Mouse (Mus musculus) frontal cortex, postnatal 25 days (tissue): ENCODE results near the gene Col10a1.
"Not testable (repeated sequence)": the region's sequence is repeated elsewhere in the genome, so short reads cannot be mapped to it uniquely, and the experiment has no call there.

Source experiments
- DNase-seq, 2 experiments: peaks; one replicate each; pipeline ENCODE4 v3.0.0; 2022; ENCODE audit warnings: low spot score in 2 of 2

Col10a1 gene

DNA sequence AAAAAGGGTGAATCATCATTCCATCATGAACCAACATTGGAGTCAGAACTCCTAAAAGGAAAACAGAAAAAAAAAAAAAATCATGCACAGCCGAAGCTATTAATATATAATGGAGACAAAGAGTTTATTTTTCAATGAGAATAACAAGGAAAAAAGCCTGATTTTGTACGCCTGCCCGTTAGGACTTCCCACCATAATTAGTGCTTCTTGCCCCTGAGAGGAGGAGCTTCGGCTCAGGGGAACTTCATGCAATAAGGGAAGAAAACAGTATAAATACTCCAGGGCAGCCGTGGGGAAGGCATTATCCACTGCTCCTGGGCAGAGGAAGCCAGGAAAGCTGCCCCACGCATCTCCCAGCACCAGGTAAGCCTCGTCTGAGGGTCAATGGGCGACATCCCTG, at the start of gene Col10a1:
Gene Col10a1 (plus strand): TSS at position 301 of the 400 bp plus-strand sequence.
- no peak for DNase-seq

DNA sequence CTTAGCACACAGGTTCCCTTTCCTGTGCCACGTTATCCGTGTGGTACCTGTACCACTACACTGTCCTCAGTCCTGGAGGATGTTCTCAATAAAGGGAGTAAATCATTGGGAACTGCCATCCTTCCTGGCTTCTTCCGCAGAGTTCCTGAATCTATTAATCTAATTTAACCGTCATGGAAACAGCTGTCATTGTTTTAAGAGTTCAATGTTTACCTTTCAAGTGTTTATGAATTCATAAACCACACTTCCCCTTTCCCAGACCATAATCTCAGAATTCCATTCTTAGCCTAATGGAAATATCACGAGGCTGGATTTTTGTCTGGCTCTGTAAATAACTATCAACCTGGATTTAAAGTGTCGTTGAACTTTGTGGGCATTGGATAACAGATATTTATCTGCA, 48.8 kb upstream of the Col10a1 start:
- no peak for DNase-seq

DNA sequence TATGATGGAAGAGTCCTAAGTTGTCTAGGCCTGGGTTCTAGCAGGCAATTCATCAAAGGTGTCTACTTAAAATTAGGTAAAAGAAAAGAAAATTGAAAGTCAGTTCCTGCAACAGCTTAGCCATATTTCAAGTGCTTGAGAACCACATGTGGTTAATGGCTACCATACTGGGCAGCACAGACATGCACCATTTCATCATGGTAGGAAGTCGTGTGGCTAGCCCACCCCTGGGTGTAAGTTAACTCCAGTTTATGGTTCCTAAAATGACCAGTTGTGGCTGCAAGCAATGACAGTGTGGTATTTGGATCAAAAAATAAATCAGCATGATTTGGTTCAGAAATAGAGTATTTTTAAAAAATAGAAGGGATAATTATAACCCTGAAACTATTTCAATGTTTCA, 47.9 kb upstream of the Col10a1 start:
- DNase-seq = no peak

- DNase-seq = no peak
Measured at GRCm38 (mm10) chr10:34352166-34352565, 37.6 kb upstream of the Col10a1 start.

- no peak for DNase-seq
Measured at GRCm38 (mm10) chr10:34358263-34358662, 31.5 kb upstream of the Col10a1 start.

- no peak for DNase-seq
Measured at GRCm38 (mm10) chr10:34363756-34364155, 26.0 kb upstream of the Col10a1 start.

- DNase-seq = no peak
Measured at GRCm38 (mm10) chr10:34368138-34368537, 21.6 kb upstream of the Col10a1 start.

DNA sequence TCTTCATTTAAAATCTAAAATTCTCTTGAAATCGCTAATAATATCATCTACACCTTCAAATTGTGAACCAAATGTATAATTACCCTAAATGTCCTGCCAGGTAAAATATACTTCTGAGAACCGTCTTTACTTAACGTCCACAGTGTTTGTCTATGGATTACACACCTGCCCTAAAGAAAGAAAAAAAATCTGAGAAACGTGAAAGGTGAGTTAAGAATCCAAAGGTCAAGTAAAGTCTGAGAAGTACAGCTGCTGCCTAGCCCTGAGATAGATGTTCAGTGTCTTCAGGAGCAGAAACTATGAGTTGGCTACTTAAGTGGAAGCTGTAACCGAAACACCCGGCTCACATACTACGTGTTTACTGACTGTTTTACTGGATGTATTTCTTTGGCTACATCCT, 16.4 kb upstream of the Col10a1 start:
- no peak for DNase-seq

GRCm38 (mm10) chr10:34385636-34386035, 4.1 kb upstream of the Col10a1 start:
- no peak for DNase-seq

- no peak for DNase-seq
Measured at GRCm38 (mm10) chr10:34396959-34397358, 7.2 kb downstream of the Col10a1 start.

- DNase-seq = no peak
Measured at GRCm38 (mm10) chr10:34399267-34399666, 9.5 kb downstream of the Col10a1 start.

DNA sequence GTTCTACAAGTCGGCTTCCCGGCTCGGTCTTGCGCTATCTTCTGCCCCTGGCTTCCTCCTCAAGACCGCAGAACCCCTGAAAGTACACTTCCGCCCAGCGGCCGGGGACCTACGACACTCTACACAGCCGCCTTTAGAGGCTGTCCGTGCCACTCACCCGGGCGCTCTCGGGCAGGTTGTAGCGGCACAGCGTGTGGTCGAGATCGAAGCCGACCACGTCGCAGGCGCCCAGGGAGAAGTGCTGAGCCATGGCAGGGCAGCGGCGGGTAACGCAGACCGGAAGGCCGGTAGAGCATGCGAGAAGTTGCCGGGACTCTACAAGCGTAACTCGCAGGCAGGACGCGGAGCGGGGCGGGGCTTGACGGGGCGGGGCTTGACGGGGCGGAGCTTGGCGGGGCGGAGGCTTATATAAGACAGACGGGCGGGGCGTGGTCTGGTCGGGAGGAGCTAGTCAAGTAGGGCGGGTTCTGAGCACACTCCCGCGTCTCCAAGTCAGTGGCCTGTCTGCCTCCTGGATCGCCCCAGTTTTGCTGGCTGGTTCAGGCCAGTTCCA, 28.5 kb downstream of the Col10a1 start, which contains the start of gene Nt5dc1:
Gene Nt5dc1 (minus strand): TSS at position 349 of the 553 bp plus-strand sequence.
- DNase-seq = peak; percentile 71 to 84

- DNase-seq = not testable (repeated sequence)
Measured at GRCm38 (mm10) chr10:34418794-34419193, 29.0 kb downstream of the Col10a1 start.

DNA sequence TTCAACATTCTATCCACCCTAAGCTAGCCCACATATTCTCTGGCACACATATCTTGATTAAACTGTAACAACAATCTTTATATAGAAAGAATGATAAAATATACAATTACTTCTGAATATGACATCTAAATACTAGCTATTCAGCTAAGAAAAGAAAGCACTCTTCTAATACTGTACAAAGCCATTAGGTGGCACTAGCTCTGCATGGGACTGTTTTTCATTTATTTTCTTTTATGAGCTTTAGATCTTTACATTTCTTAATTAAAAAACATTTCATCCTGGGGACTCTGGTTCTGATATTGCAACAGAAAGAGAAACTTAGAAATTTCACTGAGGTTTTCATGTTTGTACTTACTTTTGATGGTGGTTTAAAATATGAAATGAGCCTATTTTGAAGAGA, 42.0 kb downstream of the Col10a1 start:
- DNase-seq = no peak

- DNase-seq = not testable (repeated sequence)
Measured at GRCm38 (mm10) chr10:34434191-34434590, 44.4 kb downstream of the Col10a1 start.
